Mouse (Mus musculus) heart, adult 11 months (tissue): Measurements from ENCODE around the gene Ctnna3.

Source experiments
- DNase-seq: peaks from one replicate; pipeline ENCODE4 v3.0.0; 2022

The Ctnna3 gene

DNA sequence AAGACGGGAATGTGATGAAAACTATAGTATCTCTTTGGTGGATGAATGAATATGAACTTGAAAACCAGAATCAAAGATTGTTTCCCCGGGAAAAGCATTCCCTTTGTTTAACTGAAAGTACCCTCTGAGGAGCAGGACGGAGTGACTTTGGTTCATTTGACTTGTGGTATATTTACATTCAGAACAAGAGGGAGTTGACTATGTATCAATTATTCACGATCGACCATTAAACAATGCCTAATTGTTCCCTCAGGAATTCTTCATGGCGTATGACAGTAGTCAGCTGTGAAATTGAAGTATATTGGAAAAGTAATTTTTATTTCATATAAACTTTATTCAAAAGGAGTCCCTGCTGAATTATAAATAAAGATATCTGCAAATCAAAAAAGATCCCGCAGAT, 341.8 kb downstream of the Ctnna3 start:
- no peak for DNase-seq

DNA sequence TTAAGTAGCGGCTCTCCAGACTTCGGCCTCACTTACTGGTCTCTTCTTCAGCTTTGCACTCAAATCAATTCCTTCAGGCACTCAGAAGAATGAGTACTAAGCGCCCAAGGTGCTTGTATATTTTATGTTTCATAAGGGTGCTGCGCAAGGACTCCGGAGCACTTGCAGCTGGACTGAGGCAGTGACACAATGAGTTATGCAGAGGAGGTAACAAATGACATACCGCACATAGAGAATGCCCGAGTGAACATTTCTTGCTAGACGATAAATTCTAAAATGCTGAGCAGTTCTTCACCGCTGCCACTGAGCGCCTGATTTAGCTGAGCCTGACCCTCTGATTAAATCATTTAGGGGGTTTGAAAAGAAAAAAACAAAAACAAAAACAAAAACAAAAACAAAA, 342.2 kb downstream of the Ctnna3 start:
- no peak for DNase-seq

DNA sequence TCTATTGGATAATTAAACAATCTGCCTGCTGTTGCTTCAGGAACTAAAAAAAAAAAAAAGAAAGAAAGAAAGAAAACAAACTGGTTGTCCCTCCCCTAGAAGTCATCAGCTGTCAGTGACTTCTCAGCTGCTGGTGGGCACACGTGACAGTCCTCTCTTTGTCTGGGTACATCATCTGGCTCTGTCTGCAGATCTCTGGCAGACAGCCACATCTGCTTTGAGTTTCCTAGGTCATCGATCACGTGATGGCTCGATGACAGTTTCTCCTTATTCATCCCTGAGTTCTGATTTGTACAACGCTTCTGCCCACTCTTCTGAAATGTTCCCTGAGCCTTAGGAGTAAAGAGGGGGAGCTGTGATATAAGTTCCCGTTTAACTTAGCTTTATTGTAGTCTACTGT, 352.1 kb downstream of the Ctnna3 start:
- no peak for DNase-seq

DNA sequence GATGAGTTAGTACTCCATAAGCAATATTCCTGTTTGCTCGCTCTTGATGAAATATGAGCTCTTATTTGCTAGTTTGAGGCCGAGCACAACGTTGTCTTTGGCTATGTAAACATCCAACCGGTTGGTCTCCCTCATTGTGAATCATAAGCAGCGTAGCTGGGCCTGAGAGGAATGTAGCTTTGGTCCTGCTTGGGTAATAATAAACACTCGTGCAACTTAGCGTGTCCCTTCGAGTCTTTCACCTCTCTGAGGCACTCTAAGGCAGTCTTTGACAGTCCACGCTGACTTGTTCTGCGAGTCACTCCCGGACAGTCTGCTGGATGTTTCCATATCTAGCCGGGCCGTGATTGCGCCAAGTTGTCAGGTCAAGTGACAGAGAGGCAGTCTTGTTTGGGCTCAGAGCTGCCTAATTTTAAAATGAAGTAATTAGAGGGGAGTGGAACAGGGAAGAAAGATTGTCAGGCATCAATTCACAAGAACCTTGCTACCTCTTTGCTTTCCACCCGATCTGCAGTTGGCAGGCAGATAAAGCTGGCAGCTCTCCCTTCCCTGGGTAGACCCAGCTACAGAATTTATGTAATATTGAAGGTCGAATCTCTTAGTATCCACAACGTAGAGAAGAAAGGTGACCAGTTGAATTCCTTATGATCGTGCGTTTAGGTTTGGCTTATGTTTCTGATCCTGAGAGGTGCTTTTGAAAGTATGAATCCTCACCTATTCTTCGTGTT, 355.1 kb downstream of the Ctnna3 start:
- DNase-seq = peak; percentile 90

DNA sequence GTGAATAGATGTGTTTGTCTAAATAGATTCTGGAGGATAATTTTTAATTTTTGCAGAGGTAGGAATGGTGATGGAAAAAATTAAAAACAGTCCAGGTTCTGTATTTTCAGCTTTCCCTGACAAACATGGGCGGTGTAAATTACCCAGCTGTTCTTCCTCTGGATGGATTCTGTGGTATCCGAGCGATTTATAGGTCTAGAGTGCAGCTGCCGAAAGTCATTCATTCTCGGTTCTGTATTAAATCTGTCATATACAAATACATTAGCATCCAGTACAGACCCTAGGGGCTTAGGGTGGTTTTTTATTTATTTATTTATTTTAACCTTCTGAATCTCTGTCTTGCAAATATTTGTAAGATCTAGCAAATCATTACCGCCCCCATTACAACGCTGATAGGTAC, 356.5 kb downstream of the Ctnna3 start:
- no peak for DNase-seq

DNA sequence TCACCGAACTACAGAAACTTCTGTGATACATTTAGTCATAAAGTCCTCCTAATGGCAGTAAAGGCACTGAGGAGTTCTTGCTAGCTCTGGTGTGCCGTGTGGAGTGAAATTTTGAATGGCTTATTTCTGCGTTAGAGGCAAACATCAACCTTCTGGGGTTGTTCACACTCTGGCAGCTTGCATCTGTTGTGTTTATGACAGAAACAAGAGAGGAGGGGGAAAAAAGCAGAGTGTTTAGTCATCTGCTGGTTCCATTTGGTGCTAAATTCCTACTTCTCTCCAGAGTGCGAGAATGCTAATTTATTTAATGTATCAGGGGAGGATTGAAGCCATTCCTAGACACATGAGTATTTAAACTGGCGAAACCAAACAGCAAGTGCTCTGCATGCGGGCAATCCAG, 374.0 kb downstream of the Ctnna3 start:
- DNase-seq = no peak

DNA sequence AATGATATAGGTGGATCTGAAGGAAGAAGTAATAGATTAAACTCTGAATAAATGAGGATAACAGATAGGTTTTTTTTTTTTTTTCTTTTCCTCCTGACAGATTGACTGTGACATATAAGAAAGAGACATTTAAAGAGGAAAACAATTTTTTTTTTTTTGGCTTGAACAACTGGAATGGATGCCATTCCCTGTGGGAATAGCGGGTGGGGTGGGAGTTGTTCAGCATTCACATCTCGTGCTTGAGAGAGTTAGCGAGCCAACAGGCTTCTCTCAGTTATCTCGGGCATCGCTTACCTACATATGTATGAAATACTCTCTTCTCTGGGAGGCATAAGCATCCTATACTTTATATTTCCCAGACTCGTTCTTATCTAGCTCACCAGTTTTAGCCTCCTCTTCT, 375.7 kb downstream of the Ctnna3 start:
- DNase-seq = no peak

DNA sequence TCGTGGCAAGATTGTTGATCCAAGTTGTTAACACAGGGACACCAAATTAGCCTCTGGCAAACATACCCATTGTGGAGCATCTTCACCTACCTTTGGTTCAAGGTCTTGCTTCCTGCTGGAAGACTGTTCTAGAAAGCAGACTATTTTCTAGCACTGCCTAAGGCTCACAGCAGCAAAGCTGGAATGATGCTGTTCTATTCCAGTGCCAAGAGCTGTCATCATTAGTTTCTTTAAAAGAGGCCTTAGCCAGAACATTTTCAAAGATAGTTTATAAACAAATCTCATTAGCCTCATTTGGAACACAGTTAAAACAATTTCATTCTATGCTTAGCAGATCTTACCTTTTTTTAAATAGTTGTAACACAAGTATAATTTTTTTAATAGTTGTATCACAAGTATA, 376.4 kb downstream of the Ctnna3 start:
- DNase-seq = no peak

DNA sequence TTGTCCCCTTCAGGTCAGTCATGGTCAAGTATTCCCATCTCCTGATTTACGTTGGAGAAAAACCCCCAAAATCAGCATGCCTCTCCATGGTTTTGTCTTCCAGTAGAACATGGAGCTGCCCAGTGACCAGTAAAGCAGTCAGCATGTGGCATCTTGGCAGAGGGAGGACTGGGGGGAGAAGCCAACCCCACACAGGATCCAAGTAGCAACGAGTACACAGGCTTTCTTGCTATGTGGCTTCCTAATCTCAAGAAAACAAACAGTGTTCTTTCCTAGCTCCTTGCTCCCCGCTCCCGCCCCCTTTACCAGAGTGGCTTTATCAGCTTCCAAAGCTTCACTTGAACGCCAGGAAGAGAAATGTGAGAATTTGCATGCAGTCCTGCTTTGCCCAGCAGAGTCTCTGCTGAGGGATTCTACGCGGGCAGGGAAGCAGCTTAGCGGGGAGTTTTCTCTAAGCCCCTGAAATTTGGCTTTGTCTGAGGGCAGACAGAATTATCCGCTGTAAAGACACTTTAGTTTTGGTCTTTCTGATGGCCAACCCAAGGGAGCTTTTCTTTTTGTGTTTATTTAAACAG, 380.2 kb downstream of the Ctnna3 start:
- DNase-seq = peak; percentile 90

DNA sequence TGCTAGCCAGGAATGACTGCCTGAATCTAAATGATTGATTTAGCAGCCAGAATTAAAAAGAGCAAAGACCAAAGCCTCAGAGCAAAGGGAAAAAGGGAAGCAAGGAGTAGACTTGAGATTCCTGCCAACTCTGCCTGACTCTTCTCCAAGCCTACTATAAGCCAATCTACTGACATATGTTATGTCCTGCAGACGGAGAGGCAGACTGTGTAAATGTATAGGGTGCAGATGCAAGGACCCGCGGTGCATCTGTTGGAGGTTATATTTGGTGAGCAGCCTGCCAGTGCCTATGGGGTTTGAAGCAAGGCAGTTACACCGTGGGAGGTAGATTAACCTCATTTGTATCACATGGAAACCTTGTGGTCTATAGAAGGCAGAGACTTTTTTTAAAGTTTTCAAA, 409.1 kb downstream of the Ctnna3 start:
- DNase-seq = no peak

DNA sequence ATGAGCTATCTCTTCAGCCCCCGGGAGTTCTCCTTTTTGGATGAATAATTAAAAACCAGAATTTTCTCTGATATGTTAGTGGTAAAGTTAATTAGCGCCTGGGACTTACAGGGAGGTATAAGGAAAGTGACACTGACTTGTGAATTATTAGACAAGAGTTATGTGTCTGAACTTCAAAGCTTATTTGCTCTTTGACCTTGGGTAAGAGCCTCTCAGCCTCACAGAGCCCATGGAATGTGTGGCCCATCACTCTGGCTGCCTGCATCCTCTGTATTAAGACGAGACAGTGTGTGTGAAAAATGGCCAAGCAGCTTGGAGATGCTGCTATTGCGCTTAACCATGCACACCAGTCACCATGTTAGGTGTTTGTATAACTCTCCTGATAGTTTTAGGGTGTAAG, 422.0 kb downstream of the Ctnna3 start:
- no peak for DNase-seq

DNA sequence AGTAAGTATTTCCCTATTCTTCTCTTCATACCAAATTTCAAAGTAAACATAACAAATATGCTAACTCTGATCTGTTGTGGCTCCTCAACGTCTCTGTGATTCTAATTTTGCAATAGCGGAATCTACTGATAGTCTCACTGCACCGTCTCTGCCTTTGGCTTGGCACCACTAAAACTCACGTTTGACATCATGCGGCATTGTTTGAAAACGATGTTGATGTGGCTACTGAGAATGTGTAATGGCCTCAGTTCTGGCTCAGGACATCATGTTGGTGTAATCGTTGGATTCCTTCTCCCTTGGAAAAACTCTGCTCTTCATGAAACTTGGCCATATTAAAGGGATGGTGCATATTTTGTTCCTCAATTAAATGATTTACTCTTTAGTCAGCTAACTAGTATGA, 439.2 kb downstream of the Ctnna3 start:
- peak; percentile 92 for DNase-seq

DNA sequence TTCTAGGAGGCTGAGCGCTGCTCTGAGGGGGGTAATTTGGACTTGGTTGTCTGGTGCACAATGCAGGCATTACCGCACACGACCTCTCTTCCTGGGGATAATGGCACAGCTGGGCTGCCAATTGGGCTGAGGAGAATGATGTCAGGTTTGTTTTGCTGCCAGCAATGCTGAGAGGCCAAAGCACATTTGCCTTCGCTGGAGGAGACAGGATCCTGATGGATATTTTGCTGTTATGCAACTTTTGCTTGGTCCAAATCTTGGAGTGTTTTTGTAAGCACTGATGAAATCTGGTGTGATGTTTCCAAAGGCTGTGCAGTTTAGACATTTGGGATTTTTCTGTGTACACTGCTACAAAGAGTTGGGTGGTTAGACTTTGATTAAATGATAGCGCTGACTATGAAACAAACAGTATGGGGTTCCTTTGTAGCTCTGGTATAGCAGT, 450.6 kb downstream of the Ctnna3 start:
- peak; percentile 99 for DNase-seq

DNA sequence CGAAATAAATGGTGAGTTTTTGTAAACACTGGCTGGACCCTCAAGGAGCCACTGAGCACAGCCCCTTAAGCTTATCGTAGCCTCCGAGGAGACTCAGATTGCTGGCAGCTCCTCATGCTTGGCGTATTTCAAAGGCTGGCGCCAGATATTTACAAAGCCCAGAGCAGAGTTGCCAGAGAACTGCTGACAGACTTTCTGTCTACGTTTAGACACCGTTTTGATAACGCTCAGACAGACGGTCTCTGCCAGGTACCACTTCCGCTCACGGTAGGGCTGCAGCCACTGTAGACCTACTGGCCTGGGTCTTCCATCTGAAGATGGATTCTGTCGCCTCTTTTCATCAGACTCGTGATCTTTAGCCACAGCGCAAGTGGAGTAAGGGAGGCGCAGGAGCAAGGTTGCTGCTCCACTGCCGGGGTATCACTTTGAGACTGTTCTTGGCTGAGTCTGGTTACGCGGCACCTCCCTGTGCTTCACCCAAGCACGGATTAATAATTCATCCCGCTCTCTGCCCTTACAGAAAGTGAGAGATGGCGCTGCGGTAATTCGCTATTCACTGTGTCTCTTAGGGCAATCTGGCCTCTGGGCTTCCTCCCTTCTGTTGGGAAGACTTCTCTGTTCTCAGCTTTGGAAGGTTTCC, 456.7 kb downstream of the Ctnna3 start:
- peak; percentile 93 for DNase-seq

DNA sequence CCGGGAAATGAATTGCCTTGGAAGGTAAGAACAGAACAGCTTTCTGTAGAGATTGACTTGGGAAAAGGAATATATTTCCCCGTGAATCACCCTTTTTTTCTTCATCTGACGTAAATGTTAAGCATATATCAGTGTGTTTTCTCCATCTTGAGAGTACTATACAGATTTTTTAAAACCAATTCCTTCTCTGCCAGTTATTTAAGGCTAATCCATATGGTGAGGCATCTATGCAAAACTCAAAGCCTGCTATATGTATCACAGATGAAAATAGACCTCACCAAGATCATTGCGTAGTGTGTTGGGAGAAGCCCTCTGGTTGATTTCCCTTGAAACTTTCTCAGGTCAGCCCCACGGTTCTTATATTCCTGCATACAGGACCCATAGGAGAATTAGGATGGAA, 464.7 kb downstream of the Ctnna3 start:
- no peak for DNase-seq

DNA sequence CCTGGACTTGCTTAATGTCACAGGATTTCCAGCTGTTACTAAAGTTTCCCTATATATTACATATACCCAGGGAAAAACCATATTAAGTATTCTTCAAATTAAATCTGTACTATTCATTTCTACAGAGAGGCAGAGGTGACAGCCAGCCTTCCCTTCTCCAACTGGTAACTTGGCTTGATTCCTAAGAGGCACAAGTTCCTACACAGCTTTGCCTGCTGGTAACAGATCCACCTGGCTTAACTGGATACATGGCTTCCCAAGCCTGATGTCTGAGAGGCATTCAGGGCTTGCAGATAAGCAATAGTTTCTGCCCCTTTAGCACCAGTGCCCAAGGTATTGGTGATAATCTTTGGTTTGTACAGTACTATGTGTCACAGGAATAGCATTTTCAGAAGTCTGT, 470.0 kb downstream of the Ctnna3 start:
- DNase-seq = no peak

DNA sequence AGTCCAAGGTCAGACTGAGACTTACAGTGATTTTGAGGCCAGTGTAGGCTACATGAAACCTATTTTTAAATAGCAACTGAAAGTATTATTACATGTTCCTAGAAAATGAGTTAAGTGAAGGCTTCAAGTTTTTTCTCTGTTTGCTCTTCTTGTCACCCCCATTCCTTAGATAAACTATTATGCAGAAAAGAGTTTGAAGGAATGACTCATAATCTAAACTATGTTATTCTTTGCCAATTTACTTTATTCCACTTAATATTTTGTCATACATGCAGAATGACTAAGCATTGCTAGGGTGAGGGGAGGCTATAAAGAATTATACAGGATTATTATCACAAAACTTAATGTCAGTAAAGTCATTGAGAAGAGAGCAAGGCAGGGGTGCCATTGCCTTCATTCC, 479.0 kb downstream of the Ctnna3 start:
- DNase-seq = no peak

DNA sequence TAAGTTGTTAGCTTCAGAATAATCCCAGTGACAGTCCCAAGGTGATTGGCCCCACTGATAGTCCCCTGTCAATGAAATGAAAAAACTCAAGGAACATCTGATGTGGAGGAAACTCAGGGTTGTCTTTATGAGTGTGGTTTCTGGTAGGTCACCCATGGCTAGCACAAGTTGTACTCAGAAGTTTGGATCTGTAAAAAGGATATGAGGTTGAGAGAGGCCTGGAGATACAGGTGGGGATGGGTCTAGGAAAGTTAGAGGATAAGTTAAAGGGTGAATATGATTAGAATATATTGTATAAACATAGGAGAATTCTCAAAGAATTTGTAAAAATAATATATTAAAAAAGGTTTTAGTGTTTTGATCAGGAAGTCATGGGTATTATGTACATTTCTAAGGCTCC, 497.4 kb downstream of the Ctnna3 start, which contains the start of gene Gm10118:
Gm10118 (minus strand) TSS at position 101 of the 400 bp plus-strand sequence.
- no peak for DNase-seq

DNA sequence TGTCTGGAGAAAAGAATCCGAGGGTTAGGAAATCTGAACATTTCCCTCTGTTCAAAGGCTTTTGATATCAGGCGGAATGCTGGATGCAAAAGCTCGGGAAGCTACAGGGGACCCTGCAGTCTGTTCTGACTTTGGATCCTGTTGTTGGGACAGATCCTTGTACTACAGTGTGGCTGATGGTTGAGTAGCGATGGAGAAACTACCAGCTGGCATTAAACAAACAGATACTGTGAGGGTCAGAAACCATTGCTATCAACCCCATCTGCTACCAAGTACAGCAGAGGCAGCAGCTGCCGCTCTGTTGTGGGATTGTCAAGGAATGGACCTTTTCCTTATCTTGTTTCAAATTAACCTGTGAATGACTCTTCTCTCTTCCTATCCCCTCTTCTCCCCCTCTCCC, 504.0 kb downstream of the Ctnna3 start:
- no peak for DNase-seq

DNA sequence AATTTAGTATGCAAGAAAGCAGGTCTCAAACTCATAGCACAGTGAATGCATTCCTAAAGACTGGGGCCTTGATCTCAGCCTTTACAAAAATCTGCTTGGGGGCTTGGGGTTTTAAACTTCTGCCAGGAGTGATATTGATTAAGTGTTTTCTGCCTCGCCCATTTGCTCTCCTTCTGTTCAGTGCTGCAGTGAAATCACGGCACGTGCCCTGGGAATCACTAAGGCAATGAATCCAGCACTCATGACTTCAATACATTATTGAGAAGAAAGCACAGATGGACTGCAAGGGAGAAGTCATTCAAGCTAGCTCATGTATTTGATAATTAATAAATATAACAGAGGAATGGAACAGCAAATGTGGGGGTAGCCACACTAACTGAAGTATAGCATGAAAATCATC, 515.6 kb downstream of the Ctnna3 start:
- DNase-seq = no peak

DNA sequence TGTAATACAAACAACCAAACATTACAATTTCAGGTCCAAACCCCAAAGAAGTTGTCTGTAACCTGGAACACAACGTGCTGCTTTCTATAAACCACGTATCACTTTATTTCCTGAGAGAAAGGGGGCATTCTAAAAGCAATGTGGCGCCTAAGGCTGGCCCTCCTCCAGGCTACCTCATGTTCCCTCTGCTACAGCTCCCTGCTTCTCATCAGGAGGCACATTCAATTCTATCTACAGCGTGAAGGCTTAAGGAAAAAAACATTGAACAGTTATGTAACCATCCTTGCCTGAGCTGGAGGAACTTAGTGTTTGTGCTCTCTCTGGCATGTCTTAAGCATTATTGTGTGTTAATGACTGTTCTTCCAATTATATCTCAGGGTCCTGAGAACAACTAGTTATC, 517.4 kb downstream of the Ctnna3 start:
- DNase-seq = peak; percentile 91

DNA sequence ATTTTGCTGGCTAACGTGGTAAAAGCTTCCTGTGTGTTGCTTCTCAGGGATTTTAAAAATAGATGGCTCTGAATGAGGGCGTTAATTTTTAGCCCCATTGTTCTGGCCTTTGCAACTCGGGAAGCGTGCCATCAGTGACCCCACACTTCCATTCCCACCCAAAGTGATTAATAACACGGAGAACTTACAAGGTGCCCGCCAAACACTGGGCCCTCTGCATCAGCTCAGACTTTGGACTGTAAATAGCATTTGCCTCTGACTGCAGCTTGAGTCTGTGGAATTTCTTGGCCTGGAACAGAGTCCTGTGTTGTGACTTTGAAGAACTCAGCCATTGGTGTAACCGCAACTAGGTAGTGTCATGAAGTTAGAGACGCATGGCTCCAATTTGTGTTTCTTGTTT, 521.0 kb downstream of the Ctnna3 start:
- DNase-seq = peak; percentile 96

DNA sequence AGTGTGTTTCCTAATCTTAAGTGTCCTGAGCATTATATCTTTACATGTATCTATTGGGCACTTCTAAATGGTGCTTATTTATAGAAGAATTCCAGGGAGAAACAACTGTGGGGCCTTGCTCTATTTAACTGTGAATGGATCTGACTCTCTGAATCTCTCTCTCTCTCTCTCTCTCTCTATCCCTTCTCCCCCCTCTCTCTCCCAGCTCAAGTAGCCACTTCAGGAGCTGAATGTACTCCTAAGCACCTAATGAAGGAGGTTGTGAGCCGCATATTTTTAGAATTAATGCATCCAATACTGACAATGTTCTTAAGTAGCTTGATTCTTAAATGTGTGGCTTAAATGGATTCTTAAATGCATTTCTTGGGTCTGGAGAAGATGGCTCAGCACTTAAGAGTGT, 521.6 kb downstream of the Ctnna3 start:
- no peak for DNase-seq

DNA sequence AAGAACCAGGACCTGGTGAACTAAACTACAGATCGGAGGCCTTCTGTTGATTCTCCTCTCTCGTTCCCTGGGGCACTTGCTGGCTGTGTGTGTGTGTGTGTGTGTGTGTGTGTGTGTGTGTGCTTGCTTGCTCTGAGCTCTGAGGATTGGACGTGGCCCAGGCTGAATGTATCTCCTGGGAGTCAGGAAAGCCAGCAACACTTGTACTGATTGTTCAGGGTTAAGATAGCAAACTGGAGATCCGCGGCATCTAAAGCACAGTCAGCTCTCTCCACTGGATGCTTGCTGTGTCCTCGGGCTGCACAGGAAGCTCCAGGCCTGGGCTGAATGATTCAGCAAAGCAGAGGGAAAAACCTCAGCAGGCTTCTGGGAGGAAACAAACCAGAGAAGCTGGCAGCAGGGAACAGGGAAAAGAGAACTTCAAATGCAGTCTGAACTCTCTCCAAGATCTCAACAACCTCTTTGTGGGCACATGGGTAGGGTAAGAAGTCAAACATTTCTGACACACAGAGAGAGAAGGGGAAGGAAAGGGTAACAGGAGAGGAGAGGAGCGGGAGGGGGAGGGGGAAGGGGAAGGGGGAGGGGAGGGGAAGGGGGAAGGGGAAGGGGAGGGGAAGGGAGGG, 524.5 kb downstream of the Ctnna3 start:
- DNase-seq = peak; percentile 98
